Mouse (Mus musculus): ENCODE measurements around the gene Ppfibp1. TPM values are rescaled to one million over a fixed set of nuclear protein-coding genes. Genes with fewer than 3 reads are reported as not detected.
A peak's percentile ranks its signal among the peaks of the same experiment; 100 is the strongest.

The Ppfibp1 gene
- polyA plus RNA-seq (2021): 138 TPM

DNA sequence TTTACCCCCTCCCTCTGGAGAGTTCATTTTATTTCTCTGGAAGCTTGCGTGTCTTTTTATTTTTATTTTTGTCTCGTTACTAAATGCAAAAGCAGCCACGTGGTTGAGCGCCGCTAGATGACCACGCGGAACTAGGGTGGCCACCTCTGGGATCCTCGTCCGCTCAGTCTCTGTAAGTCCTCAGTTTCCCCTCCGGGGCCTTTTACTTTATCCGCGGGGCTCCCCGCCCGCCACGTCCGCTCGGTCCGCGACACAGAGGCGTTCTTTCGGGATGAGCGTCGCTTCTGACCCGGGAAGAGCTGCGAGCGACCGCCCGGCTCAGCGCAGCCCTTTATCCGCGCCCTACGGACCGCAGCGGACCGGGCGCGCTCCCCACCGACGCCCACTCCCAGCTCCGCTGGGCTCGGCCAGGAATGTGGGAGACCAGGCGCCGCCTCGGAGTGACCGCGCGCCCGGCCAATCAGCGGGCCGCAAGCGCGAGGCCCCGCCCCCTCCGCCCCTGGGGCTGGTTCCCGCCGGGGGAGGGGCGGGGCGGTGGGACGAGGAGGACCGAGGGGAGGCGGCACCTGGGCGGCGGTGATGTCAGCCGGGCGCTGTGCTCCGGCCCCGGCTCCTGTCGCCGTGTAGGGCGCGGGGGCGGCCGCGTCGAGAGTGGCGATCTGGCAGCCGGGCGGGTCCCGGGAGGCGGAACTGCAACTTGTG lies at the start of gene Ppfibp1:
Ppfibp1 (plus strand) TSS at position 530 of the 702 bp plus-strand sequence.
- CTCF ChIA-PET: interaction anchor here (0.9 to 2.7 kb wide), 8 partner anchors 10 to 106 kb away, joined by 3 to 12 read pairs (median 5); no protein-coding TSS in a partner anchor
- POLR2A ChIA-PET: interaction anchor here (0.6 to 2.0 kb wide), 11 partner anchors 8 to 1729 kb away, joined by 3 to 7 read pairs (median 3); no protein-coding TSS in a partner anchor
- no peak for TF ChIP-seq CTCF (IDR thresholded peaks at IDR 0.05)
- ATAC-seq (peak; percentile 88), DNase-seq (ENCODE audit: low read depth, low spot score) (no peak)
- no peaks in the 10 kb centered on the region for H3K27me3 ChIP-seq
- in situ Hi-C loops (cut with MboI; ENCODE audit: low pct_unique_long_range_greater_than_20kb): no loop called here

DNA sequence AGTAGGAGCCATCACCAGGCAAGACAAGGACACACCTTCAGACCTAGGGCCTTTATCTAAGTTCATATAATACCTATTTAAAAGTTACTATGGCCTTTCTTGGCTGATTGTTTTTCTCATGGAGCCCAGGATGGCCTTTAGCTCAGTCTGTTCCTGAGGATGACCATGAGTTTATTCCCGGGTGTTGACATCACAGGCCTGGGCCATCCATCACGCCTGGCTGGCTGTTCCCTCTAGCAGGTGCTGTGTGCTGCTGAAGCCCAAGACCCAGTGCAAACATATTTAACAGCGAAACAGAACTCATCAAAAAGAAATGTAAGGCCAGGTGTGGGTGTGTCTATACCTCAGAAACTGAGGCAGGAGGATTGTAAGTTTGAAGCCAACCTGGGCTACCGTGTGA lies 49.4 kb upstream of the Ppfibp1 start:
- in situ Hi-C loops (cut with MboI; ENCODE audit: low pct_unique_long_range_greater_than_20kb): loop anchor here (5.0 to 25.0 kb wide), 3 partner anchors 33 to 398 kb away; no protein-coding TSS in a partner anchor
- DNase-seq (ENCODE audit: low read depth, low spot score) (no peak), ATAC-seq (no peak)
- no peak for TF ChIP-seq CTCF (IDR thresholded peaks at IDR 0.05)
- CTCF ChIA-PET: interaction anchor here (1.3 to 1.7 kb wide), 4 partner anchors 11 to 157 kb away, joined by 3 to 6 read pairs (median 4); partner anchors contain the start of gene Smco2
- POLR2A ChIA-PET: no interaction called here
- H3K27me3 ChIP-seq: no peaks in the 10 kb centered on the region

- TF ChIP-seq CTCF (IDR thresholded peaks at IDR 0.05): no peak
- DNase-seq (ENCODE audit: low read depth, low spot score) (no peak), ATAC-seq (no peak)
- in situ Hi-C loops (cut with MboI; ENCODE audit: low pct_unique_long_range_greater_than_20kb): loop anchor here (25.0 kb wide), 1 partner anchor 392 kb away; no protein-coding TSS in a partner anchor
- POLR2A ChIA-PET: no interaction called here
- CTCF ChIA-PET: interaction anchor here (1.8 to 2.0 kb wide), 2 partner anchors 11 to 150 kb away, joined by 5 to 6 read pairs; no protein-coding TSS in a partner anchor
- H3K27me3 ChIP-seq: no peaks in the 10 kb centered on the region
Measured at GRCm38 (mm10) chr6:146844867-146845266, 43.4 kb upstream of the Ppfibp1 start.

GRCm38 (mm10) chr6:146845347-146845746 lies 42.9 kb upstream of the Ppfibp1 start:
- in situ Hi-C loops (cut with MboI; ENCODE audit: low pct_unique_long_range_greater_than_20kb): loop anchor here (25.0 kb wide), 1 partner anchor 392 kb away; no protein-coding TSS in a partner anchor
- DNase-seq (ENCODE audit: low read depth, low spot score): no peak
- no peak for ATAC-seq
- CTCF ChIA-PET: interaction anchor here (1.4 to 2.1 kb wide), 4 partner anchors 12 to 149 kb away, joined by 4 to 7 read pairs (median 6); no protein-coding TSS in a partner anchor
- POLR2A ChIA-PET: no interaction called here
- H3K27me3 ChIP-seq: no peaks in the 10 kb centered on the region
- no peak for TF ChIP-seq CTCF (IDR thresholded peaks at IDR 0.05)

GRCm38 (mm10) chr6:146845961-146846750 lies 42.1 kb upstream of the Ppfibp1 start:
- no peak for TF ChIP-seq CTCF (IDR thresholded peaks at IDR 0.05)
- ATAC-seq: no peak
- ChIA-PET CTCF (interaction anchor here (1.4 to 2.1 kb wide), 4 partner anchors 13 to 149 kb away, joined by 4 to 7 read pairs (median 6); no protein-coding TSS in a partner anchor), POLR2A (no interaction called here)
- in situ Hi-C loops (cut with MboI; ENCODE audit: low pct_unique_long_range_greater_than_20kb): loop anchor here (25.0 kb wide), 1 partner anchor 391 kb away; no protein-coding TSS in a partner anchor
- DNase-seq (ENCODE audit: low read depth, low spot score): no peak
- H3K27me3 ChIP-seq: no peaks in the 10 kb centered on the region

DNA sequence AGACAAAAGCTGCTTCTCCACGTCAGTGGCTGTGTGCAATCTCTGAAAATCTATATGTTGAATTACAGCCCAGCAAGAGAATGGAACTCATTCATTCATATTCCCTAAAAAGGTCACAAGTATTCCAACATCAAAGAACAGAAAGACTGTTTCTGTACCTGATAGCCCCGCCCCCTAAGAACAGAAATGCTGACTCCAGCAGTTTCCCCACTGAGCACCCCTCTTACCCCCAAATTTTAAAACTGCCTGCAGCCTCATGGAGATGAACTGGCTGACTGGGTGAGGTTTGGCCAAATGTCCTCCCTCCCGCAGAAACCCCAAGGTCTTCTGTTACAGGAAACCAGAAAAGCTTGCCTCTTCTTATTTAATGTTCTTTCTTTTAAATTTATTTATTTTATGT lies 40.9 kb upstream of the Ppfibp1 start:
- no peaks in the 10 kb centered on the region for H3K27me3 ChIP-seq
- in situ Hi-C loops (cut with MboI; ENCODE audit: low pct_unique_long_range_greater_than_20kb): loop anchor here (25.0 kb wide), 1 partner anchor 390 kb away; no protein-coding TSS in a partner anchor
- DNase-seq (ENCODE audit: low read depth, low spot score) (no peak), ATAC-seq (no peak)
- TF ChIP-seq CTCF (IDR thresholded peaks at IDR 0.05): no peak
- CTCF ChIA-PET: interaction anchor here (1.0 to 2.1 kb wide), 2 partner anchors 32 to 156 kb away, joined by 3 to 7 read pairs; no protein-coding TSS in a partner anchor
- POLR2A ChIA-PET: no interaction called here

DNA sequence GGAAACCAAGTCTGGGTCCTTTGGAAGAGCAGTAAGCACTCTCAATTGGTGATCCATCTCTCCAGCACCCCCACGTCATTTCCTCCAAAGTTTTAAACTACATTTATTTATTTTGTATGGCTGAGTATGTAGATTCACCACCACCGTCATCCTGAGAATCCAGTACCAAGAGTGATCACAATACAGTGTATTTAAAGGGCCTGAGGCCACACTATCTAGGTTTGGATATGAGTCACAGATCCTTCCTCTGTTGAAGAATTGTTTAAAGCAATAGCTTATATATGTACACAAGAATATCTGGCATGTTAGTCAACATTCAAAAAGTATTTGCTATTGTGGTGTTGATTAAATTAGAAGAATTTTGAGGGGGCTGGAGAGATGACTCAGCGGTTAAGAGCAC lies 40.0 kb upstream of the Ppfibp1 start:
- POLR2A ChIA-PET: no interaction called here
- CTCF ChIA-PET: no interaction called here
- no peak for DNase-seq (ENCODE audit: low read depth, low spot score)
- H3K27me3 ChIP-seq: no peaks in the 10 kb centered on the region
- TF ChIP-seq CTCF (IDR thresholded peaks at IDR 0.05): no peak
- no peak for ATAC-seq
- in situ Hi-C loops (cut with MboI; ENCODE audit: low pct_unique_long_range_greater_than_20kb): loop anchor here (25.0 kb wide), 1 partner anchor 389 kb away; no protein-coding TSS in a partner anchor

GRCm38 (mm10) chr6:146850050-146850449 lies 38.2 kb upstream of the Ppfibp1 start, which contains the start of gene Smco2:
Gene Smco2 (plus strand): TSS chr6:146850104.
- ChIA-PET CTCF (interaction anchor here (0.8 to 2.0 kb wide), 2 partner anchors 12 to 16 kb away, joined by 3 to 5 read pairs; no protein-coding TSS in a partner anchor), POLR2A (no interaction called here)
- in situ Hi-C loops (cut with MboI; ENCODE audit: low pct_unique_long_range_greater_than_20kb): no loop called here
- no peak for DNase-seq (ENCODE audit: low read depth, low spot score)
- H3K27me3 ChIP-seq: no peaks in the 10 kb centered on the region
- no peak for TF ChIP-seq CTCF (IDR thresholded peaks at IDR 0.05)
- no peak for ATAC-seq

- POLR2A ChIA-PET: interaction anchor here (0.5 kb wide), 1 partner anchor 1103 kb away, joined by 3 read pairs; no protein-coding TSS in a partner anchor
- no peak for TF ChIP-seq CTCF (IDR thresholded peaks at IDR 0.05)
- in situ Hi-C loops (cut with MboI; ENCODE audit: low pct_unique_long_range_greater_than_20kb): no loop called here
- no peak for DNase-seq (ENCODE audit: low read depth, low spot score)
- ATAC-seq: no peak
- CTCF ChIA-PET: interaction anchor here (1.0 kb wide), 1 partner anchor 16 kb away, joined by 3 read pairs; no protein-coding TSS in a partner anchor
- no peaks in the 10 kb centered on the region for H3K27me3 ChIP-seq
Measured at GRCm38 (mm10) chr6:146851916-146852315, 36.4 kb upstream of the Ppfibp1 start.

GRCm38 (mm10) chr6:146852739-146853138 lies 35.5 kb upstream of the Ppfibp1 start:
- TF ChIP-seq CTCF (IDR thresholded peaks at IDR 0.05): no peak
- in situ Hi-C loops (cut with MboI; ENCODE audit: low pct_unique_long_range_greater_than_20kb): no loop called here
- no peak for ATAC-seq
- POLR2A ChIA-PET: no interaction called here
- no peaks in the 10 kb centered on the region for H3K27me3 ChIP-seq
- CTCF ChIA-PET: interaction anchor here (1.0 kb wide), 1 partner anchor 15 kb away, joined by 3 read pairs; no protein-coding TSS in a partner anchor
- no peak for DNase-seq (ENCODE audit: low read depth, low spot score)

Data from Patski (cell line).